Mouse (Mus musculus): ENCODE measurements around the gene 1700123L14Rik. TPM values are rescaled to one million over a fixed set of nuclear protein-coding genes. Genes with fewer than 3 reads are reported as not detected.

Gene 1700123L14Rik
- polyA plus RNA-seq, 1 experiment from 2014 or later, result not detected

- no peak for TF ChIP-seq CTCF (IDR thresholded peaks at IDR 0.05; ENCODE audit: low read depth)
- Histone ChIP-seq H3K27me3 (replicated peaks; ENCODE audit: control insufficient read depth, insufficient read depth, low read length) (no peaks in the 10 kb centered on the region), H3K9me3 (ENCODE audit: control insufficient read depth) (no peaks in the 10 kb centered on the region), H3K9ac (ENCODE audit: low read depth, low read length) (no peak overlapping the region), H3K4me2 (replicated peaks; ENCODE audit: low read depth) (no peak overlapping the region), H3K4me3 (ENCODE audit: low read depth, low read length) (no peak overlapping the region), H3K4me1 (replicated peaks; ENCODE audit: control insufficient read depth, insufficient read depth, low read length) (no peaks in the 10 kb centered on the region), H3K27ac (ENCODE audit: low read depth, low read length) (no peak overlapping the region), H3K36me3 (ENCODE audit: control insufficient read depth, insufficient read depth) (no peaks in the 10 kb centered on the region)
- ATAC-seq, result no peak
These were observed 988 bp upstream of the 1700123L14Rik start for GRCm38 (mm10) chr6:96167031-96167430.

- TF ChIP-seq CTCF (IDR thresholded peaks at IDR 0.05; ENCODE audit: low read depth), result no peak
- no peaks in the 10 kb centered on the region for H3K9me3 ChIP-seq (ENCODE audit: control insufficient read depth)
- WGBS, result 91% methylated on average over 13 of the region's 13 CpGs
- H3K36me3 ChIP-seq (ENCODE audit: control insufficient read depth, insufficient read depth), result no peaks in the 10 kb centered on the region
- no peak for ATAC-seq
- no peaks in the 10 kb centered on the region for H3K27me3 ChIP-seq (replicated peaks; ENCODE audit: control insufficient read depth, insufficient read depth, low read length)
- no peak overlapping the region for H3K27ac ChIP-seq (ENCODE audit: low read depth, low read length)
- H3K4me2 ChIP-seq (replicated peaks; ENCODE audit: low read depth), result no peak overlapping the region
- H3K9ac ChIP-seq (ENCODE audit: low read depth, low read length), result no peak overlapping the region
- H3K4me3 ChIP-seq (ENCODE audit: low read depth, low read length), result no peak overlapping the region
- H3K4me1 ChIP-seq (replicated peaks; ENCODE audit: control insufficient read depth, insufficient read depth, low read length), result no peaks in the 10 kb centered on the region
These were observed 640 bp downstream of the 1700123L14Rik start for GRCm38 (mm10) chr6:96165403-96165802.

- Histone ChIP-seq H3K9me3 (ENCODE audit: control insufficient read depth) (no peaks in the 10 kb centered on the region), H3K4me2 (replicated peaks; ENCODE audit: low read depth) (no peak overlapping the region), H3K4me1 (replicated peaks; ENCODE audit: control insufficient read depth, insufficient read depth, low read length) (no peaks in the 10 kb centered on the region), H3K27ac (ENCODE audit: low read depth, low read length) (no peak overlapping the region), H3K4me3 (ENCODE audit: low read depth, low read length) (no peak overlapping the region), H3K9ac (ENCODE audit: low read depth, low read length) (no peak overlapping the region), H3K36me3 (ENCODE audit: control insufficient read depth, insufficient read depth) (no peaks in the 10 kb centered on the region), H3K27me3 (replicated peaks; ENCODE audit: control insufficient read depth, insufficient read depth, low read length) (no peaks in the 10 kb centered on the region)
- WGBS, result 72% methylated on average over 1 of the region's 1 CpGs
- no peak for ATAC-seq
- no peak for TF ChIP-seq CTCF (IDR thresholded peaks at IDR 0.05; ENCODE audit: low read depth)
These were observed 22.7 kb downstream of the 1700123L14Rik start for GRCm38 (mm10) chr6:96143326-96143725.

GRCm38 (mm10) chr6:96116534-96117272 lies 49.3 kb downstream of the 1700123L14Rik start:
- Histone ChIP-seq H3K4me2 (replicated peaks; ENCODE audit: low read depth) (peak overlapping the region; percentile 84), H3K4me3 (ENCODE audit: low read depth, low read length) (peak overlapping the region; percentile 55), H3K9ac (ENCODE audit: low read depth, low read length) (peak overlapping the region; percentile 43), H3K27ac (ENCODE audit: low read depth, low read length) (no peak overlapping the region), H3K9me3 (ENCODE audit: control insufficient read depth) (no peaks in the 10 kb centered on the region), H3K36me3 (ENCODE audit: control insufficient read depth, insufficient read depth) (no peaks in the 10 kb centered on the region), H3K4me1 (replicated peaks; ENCODE audit: control insufficient read depth, insufficient read depth, low read length) (no peaks in the 10 kb centered on the region; the same call in 1 of the 2 replicates), H3K27me3 (replicated peaks; ENCODE audit: control insufficient read depth, insufficient read depth, low read length) (no peaks in the 10 kb centered on the region)
- WGBS, result under 1% methylated on average over 32 of the region's 32 CpGs
- ATAC-seq, result peak; percentile 49; the same call in 1 of the 2 replicates
- TF ChIP-seq CTCF (IDR thresholded peaks at IDR 0.05; ENCODE audit: low read depth), result peak; percentile 42

GRCm38 (mm10) chr6:96116148-96116533 lies 49.9 kb downstream of the 1700123L14Rik start:
- peak overlapping the region; percentile 84 for H3K4me2 ChIP-seq (replicated peaks; ENCODE audit: low read depth)
- peak overlapping the region; percentile 43 for H3K9ac ChIP-seq (ENCODE audit: low read depth, low read length)
- no peaks in the 10 kb centered on the region for H3K36me3 ChIP-seq (ENCODE audit: control insufficient read depth, insufficient read depth)
- H3K27ac ChIP-seq (ENCODE audit: low read depth, low read length), result no peak overlapping the region
- no peaks in the 10 kb centered on the region for H3K27me3 ChIP-seq (replicated peaks; ENCODE audit: control insufficient read depth, insufficient read depth, low read length)
- no peak for ATAC-seq
- peak; percentile 45 for TF ChIP-seq CTCF (IDR thresholded peaks at IDR 0.05; ENCODE audit: low read depth)
- 8% methylated on average over 6 of the region's 6 CpGs for WGBS
- no peaks in the 10 kb centered on the region for H3K9me3 ChIP-seq (ENCODE audit: control insufficient read depth)
- no peaks in the 10 kb centered on the region; the same call in 1 of the 2 replicates for H3K4me1 ChIP-seq (replicated peaks; ENCODE audit: control insufficient read depth, insufficient read depth, low read length)
- peak overlapping the region; percentile 55 for H3K4me3 ChIP-seq (ENCODE audit: low read depth, low read length)

Other genes with a start within 250 kb of the 1700123L14Rik start
- 1.7 and 2.9 TPM in 2 replicates for gene Fam19a1, start 53.1 kb downstream of the 1700123L14Rik start, polyA plus RNA-seq (2015; fragmentation: Nextera tagmentation; extraction: Ambion mirVana)